Mouse (Mus musculus): ENCODE results near the gene Pcsk6.
"Not testable (repeated sequence)": the region's sequence is repeated elsewhere in the genome, so short reads cannot be mapped to it uniquely, and the experiment has no call there.

DNA sequence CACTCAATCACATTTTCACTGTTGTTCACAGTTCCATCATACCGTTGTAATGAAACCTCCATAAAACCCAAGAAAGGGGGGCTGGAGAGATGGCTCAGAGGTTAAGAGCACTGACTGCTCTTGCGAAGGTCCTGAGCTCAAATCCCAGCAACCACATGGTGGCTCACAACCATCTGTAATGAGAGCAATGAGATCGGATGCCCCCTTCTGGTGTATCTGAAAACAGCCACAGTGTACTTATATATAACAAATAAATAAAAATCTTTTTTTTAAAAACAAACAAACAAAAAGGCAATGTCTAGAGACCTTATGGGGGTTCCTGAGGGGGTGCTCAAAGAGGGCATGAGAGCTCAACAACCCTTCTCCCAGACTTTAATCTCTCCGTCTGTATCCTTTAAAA, 39.6 kb upstream of the Pcsk6 start:
- not testable (repeated sequence) for TF ChIP-seq CTCF, EP300 (IDR thresholded peaks at IDR 0.05; ENCODE audit: low read depth)

Measured in liver, embryonic 14.5 days (tissue).